Comparison of ENCODE assay signal across 9 mouse cellular contexts in the genomic region with DNA sequence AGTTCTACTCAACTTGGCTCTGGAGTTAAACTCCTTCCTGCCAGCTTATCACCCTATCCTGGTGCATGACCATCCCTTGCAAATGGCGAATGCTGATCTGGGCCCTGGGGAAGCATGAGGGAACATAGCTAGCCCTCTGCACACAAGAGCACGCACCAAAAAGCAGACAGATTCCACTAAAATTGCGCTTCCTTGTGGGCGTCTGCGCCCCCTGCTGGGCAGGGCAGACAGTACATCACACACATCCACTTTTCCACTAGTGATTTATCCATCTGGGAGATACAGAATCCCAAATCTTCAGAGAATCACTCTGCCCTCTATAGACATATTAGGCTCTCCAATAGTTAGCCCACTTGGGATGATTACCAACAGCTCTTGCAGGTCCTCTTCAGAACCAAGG. TPM values are rescaled to one million over a fixed set of nuclear protein-coding genes. Genes with fewer than 3 reads are reported as not detected.
A peak's percentile ranks its signal among the peaks of the same experiment; 100 is the strongest.
DNase-seq lines count a peak whose midpoint lies in the region; TF ChIP-seq lines count a peak whose summit lies in the region.
"Had no signal": no experiment of that assay in that cellular context is flagged by ENCODE, and none has a peak within 500 bp of the region (broad histone marks: within the 10 kb centered on the region; RNA-seq: fewer than 3 reads in every experiment).

No protein-coding gene starts in this region.

- DNase-seq in layer of hippocampus, adult 2 months (ENCODE audit: low spot score in 2 of 2): no peak
- no peak for DNase-seq in layer of hippocampus, adult 9-11 months
- DNase-seq in ES-CJ7 (ENCODE audit: low read depth, low spot score): peak; percentile 54
- peak; percentile 4 for DNase-seq in brain, adult 2 months (ENCODE audit: low read depth, low spot score)
- peak; percentile 28 to 43 for DNase-seq in natural killer cell, adult 2 months (ENCODE audit: low spot score in 2 of 2)
- no peak for DNase-seq in cerebellum, postnatal 36 days
- DNase-seq in right cerebral cortex, postnatal 36 days (ENCODE audit: low spot score in 2 of 2): no peak
- DNase-seq in gastrocnemius, adult 18-20 months (ENCODE audit: low spot score): no peak

- peak; percentile 71 for TF ChIP-seq CTCF in layer of hippocampus, adult 2 months (conservative IDR thresholded peaks at IDR 0.05)

- H3K4me3 ChIP-seq in layer of hippocampus, adult 2 months: no peak overlapping the region
- H3K4me3 ChIP-seq: embryonic facial prominence, embryonic 15.5 days had no signal

- H3K27ac ChIP-seq in layer of hippocampus, adult 2 months: no peak overlapping the region
- H3K27ac ChIP-seq: embryonic facial prominence, embryonic 15.5 days had no signal

RNA-seq across cellular contexts. Expression of gene Crlf2, which starts 37.9 kb away (rescaled TPM):
- total RNA-seq in layer of hippocampus, adult 2 months (2021): 10 to 100 TPM; 24.3 to 26.5 TPM
- total RNA-seq in gastrocnemius, adult 18-20 months (2021): 1 to 10 TPM; 1.8 to 2.7 TPM

Comparison
In these comparisons a context has a peak if more than half of its experiments do, and no peak if none do; other contexts are left out.
1. DNase-seq: peak in ES-CJ7 (single experiment), brain, adult 2 months (single experiment) and natural killer cell, adult 2 months (2 of 2); none in layer of hippocampus, adult 2 months (0 of 2), layer of hippocampus, adult 9-11 months (single experiment), cerebellum, postnatal 36 days (0 of 2), right cerebral cortex, postnatal 36 days (0 of 2) and gastrocnemius, adult 18-20 months (single experiment).
2. RNA of gene Crlf2, which starts 37.9 kb away (total RNA-seq): 24.3 to 26.5 TPM in layer of hippocampus, adult 2 months; 1.8 to 2.7 TPM in gastrocnemius, adult 18-20 months; every median in the first group is over 4 times any median in the second.